Mouse (Mus musculus) heart, embryonic 13.5 days (tissue): ENCODE measurements at regions not wholly inside any gene's neighbourhood (a gene's known extent, or its start where the extent isn't known, plus 50 kb on each side); places are given as distances from the start of the nearest gene placed in this dataset.

Experiments used
- ATAC-seq: fragments of 200-750 bp; cut with Nextera tagmentation; 2 replicates; pipeline ENCODE4 v1.8.0; 2017; ENCODE audit warnings: moderate TSS enrichment; ENCODE audit not compliant: insufficient number of reproducible peaks, low FRiP score, low TSS enrichment; ENCODE audit errors: extremely low read depth
- H3K27ac ChIP-seq: fragments of 300-500 bp; sonication (generic); replicated peaks from 2 replicates; pipeline ENCODE4 v1.5.1; 2015; ENCODE audit warnings: moderate library complexity, mild to moderate bottlenecking, inconsistent platforms
- H3K27me3 ChIP-seq: fragments of 300-500 bp; sonication (generic); replicated peaks from 2 replicates; pipeline ENCODE4 v1.6.1; 2015; ENCODE audit warnings: mild to moderate bottlenecking, inconsistent platforms
- H3K36me3 ChIP-seq: fragments of 300-500 bp; sonication (generic); 2 replicates; pipeline ENCODE4 v1.6.1; 2015; ENCODE audit warnings: mild to moderate bottlenecking, inconsistent platforms
- H3K4me1 ChIP-seq: fragments of 300-500 bp; sonication (generic); 2 replicates; pipeline ENCODE4 v1.6.1; 2015; ENCODE audit warnings: inconsistent platforms
- H3K4me2 ChIP-seq: fragments of 300-500 bp; sonication (generic); 2 replicates; pipeline ENCODE4 v1.6.1; 2015; ENCODE audit warnings: inconsistent platforms, mild to moderate bottlenecking, moderate library complexity
- H3K4me3 ChIP-seq: fragments of 300-500 bp; sonication (generic); 2 replicates; pipeline ENCODE4 v1.5.1; 2015; ENCODE audit warnings: moderate library complexity, mild to moderate bottlenecking, inconsistent platforms
- H3K9ac ChIP-seq: fragments of 300-500 bp; sonication (generic); 2 replicates; pipeline ENCODE4 v1.6.1; 2015; ENCODE audit warnings: inconsistent platforms, mild to moderate bottlenecking, moderate library complexity
- H3K9me3 ChIP-seq: fragments of 300-500 bp; sonication (generic); 2 replicates; pipeline ENCODE4 v1.6.1; 2016; ENCODE audit warnings: inconsistent platforms
- WGBS: fragments of 180-500 bp; shearing (Covaris S2); methylation state at CpG from one replicate; pipeline ENCODE4 v1.1.7; 2015; ENCODE audit warnings: mixed read lengths; 5-methylcytosine and 5-hydroxymethylcytosine counted together

GRCm38 (mm10) chr16:85677027-85677426, 123.8 kb upstream of the Cyyr1 start:
- Histone ChIP-seq H3K36me3 (no peaks in the 10 kb centered on the region), H3K27me3 (no peaks in the 10 kb centered on the region), H3K9me3 (no peaks in the 10 kb centered on the region), H3K4me3 (no peak overlapping the region), H3K4me1 (peaks cover 16% of the 10 kb centered on the region), H3K9ac (no peak overlapping the region), H3K27ac (no peak overlapping the region), H3K4me2 (peak overlapping the region; percentile 21)
- WGBS, result 27% methylated on average over 9 of the region's 9 CpGs
- no peak for ATAC-seq

GRCm38 (mm10) chr16:85668767-85669166, 115.6 kb upstream of the Cyyr1 start:
- ATAC-seq, result no peak
- H3K9me3 ChIP-seq, result no peaks in the 10 kb centered on the region
- no peak overlapping the region for H3K4me3 ChIP-seq
- no peaks in the 10 kb centered on the region for H3K36me3 ChIP-seq
- 80% methylated on average over 5 of the region's 5 CpGs for WGBS
- H3K4me1 ChIP-seq, result no peaks in the 10 kb centered on the region
- H3K27me3 ChIP-seq, result no peaks in the 10 kb centered on the region
- H3K4me2 ChIP-seq, result no peak overlapping the region
- H3K9ac ChIP-seq, result no peak overlapping the region
- H3K27ac ChIP-seq, result no peak overlapping the region

- Histone ChIP-seq H3K36me3 (no peaks in the 10 kb centered on the region), H3K4me2 (no peak overlapping the region), H3K27ac (no peak overlapping the region), H3K9ac (no peak overlapping the region), H3K27me3 (no peaks in the 10 kb centered on the region), H3K4me1 (no peaks in the 10 kb centered on the region), H3K9me3 (no peaks in the 10 kb centered on the region), H3K4me3 (no peak overlapping the region)
- 52% methylated on average over 1 of the region's 1 CpGs for WGBS
- no peak for ATAC-seq
These were observed 114.6 kb upstream of the Cyyr1 start for GRCm38 (mm10) chr16:85667790-85668189.

- Histone ChIP-seq H3K9me3 (no peaks in the 10 kb centered on the region), H3K9ac (no peak overlapping the region), H3K27ac (no peak overlapping the region), H3K4me2 (no peak overlapping the region), H3K27me3 (no peaks in the 10 kb centered on the region), H3K36me3 (no peaks in the 10 kb centered on the region), H3K4me3 (no peak overlapping the region), H3K4me1 (no peaks in the 10 kb centered on the region)
- 83% methylated on average over 1 of the region's 1 CpGs for WGBS
- no peak for ATAC-seq
These were observed 96.3 kb upstream of the Cyyr1 start for GRCm38 (mm10) chr16:85649516-85649915.

GRCm38 (mm10) chr16:85640992-85641391, 87.8 kb upstream of the Cyyr1 start:
- Histone ChIP-seq H3K27me3 (no peaks in the 10 kb centered on the region), H3K4me1 (no peaks in the 10 kb centered on the region), H3K36me3 (no peaks in the 10 kb centered on the region), H3K4me3 (no peak overlapping the region), H3K27ac (no peak overlapping the region), H3K9ac (no peak overlapping the region), H3K9me3 (no peaks in the 10 kb centered on the region), H3K4me2 (no peak overlapping the region)
- ATAC-seq, result no peak
- WGBS, result 83% methylated on average over 4 of the region's 4 CpGs

GRCm38 (mm10) chr16:85637079-85637478, 83.9 kb upstream of the Cyyr1 start:
- no peaks in the 10 kb centered on the region for H3K36me3 ChIP-seq
- no peaks in the 10 kb centered on the region for H3K4me1 ChIP-seq
- H3K9ac ChIP-seq, result no peak overlapping the region
- no peak for ATAC-seq
- WGBS, result 71% methylated on average over 1 of the region's 1 CpGs
- no peak overlapping the region for H3K4me3 ChIP-seq
- H3K9me3 ChIP-seq, result no peaks in the 10 kb centered on the region
- no peak overlapping the region for H3K4me2 ChIP-seq
- no peak overlapping the region for H3K27ac ChIP-seq
- H3K27me3 ChIP-seq, result no peaks in the 10 kb centered on the region

- 82% methylated on average over 3 of the region's 3 CpGs for WGBS
- H3K9me3 ChIP-seq, result no peaks in the 10 kb centered on the region
These were observed 76.5 kb upstream of the Cyyr1 start for GRCm38 (mm10) chr16:85629738-85630137.

GRCm38 (mm10) chr16:85624505-85624904, 71.3 kb upstream of the Cyyr1 start:
- WGBS, result 67% methylated on average over 8 of the region's 8 CpGs
- Histone ChIP-seq H3K4me2 (no peak overlapping the region), H3K4me3 (no peak overlapping the region), H3K27me3 (no peaks in the 10 kb centered on the region), H3K9ac (no peak overlapping the region), H3K9me3 (no peaks in the 10 kb centered on the region), H3K27ac (no peak overlapping the region), H3K4me1 (no peaks in the 10 kb centered on the region), H3K36me3 (no peaks in the 10 kb centered on the region)
- ATAC-seq, result no peak

More at GRCm38 (mm10) chr16:85629738-85630137, 76.5 kb upstream of the Cyyr1 start:
- no peak overlapping the region for H3K4me3 ChIP-seq
- no peak for ATAC-seq
- no peaks in the 10 kb centered on the region; the same call in 1 of the 2 replicates for H3K4me1 ChIP-seq
- H3K9ac ChIP-seq, result no peak overlapping the region
- no peaks in the 10 kb centered on the region for H3K27me3 ChIP-seq
- no peak overlapping the region for H3K4me2 ChIP-seq
- no peak overlapping the region for H3K27ac ChIP-seq
- H3K36me3 ChIP-seq, result no peaks in the 10 kb centered on the region

GRCm38 (mm10) chr16:85604089-85604488, 50.9 kb upstream of the Cyyr1 start:
- no peak for ATAC-seq
- Histone ChIP-seq H3K9ac (no peak overlapping the region), H3K4me2 (no peak overlapping the region), H3K27me3 (no peaks in the 10 kb centered on the region), H3K4me1 (no peaks in the 10 kb centered on the region), H3K27ac (no peak overlapping the region), H3K36me3 (no peaks in the 10 kb centered on the region), H3K9me3 (no peaks in the 10 kb centered on the region), H3K4me3 (no peak overlapping the region)
- 64% methylated on average over 2 of the region's 2 CpGs for WGBS
